Mouse (Mus musculus) cortical plate, adult 2 months (tissue): Measurements from ENCODE around the gene Rcbtb2.

Source experiments
- CTCF ChIP-seq: fragments of 200-500 bp; IDR thresholded peaks from 2 replicates; pipeline ENCODE4 v1.5.1; 2011; ENCODE audit warnings: mild to moderate bottlenecking, control low read depth, low read length; ENCODE audit not compliant: insufficient read depth; ENCODE audit errors: extremely low read depth
- POLR2A ChIP-seq: fragments of 200-500 bp; IDR thresholded peaks from 2 replicates; pipeline ENCODE4 v1.6.1; 2011; ENCODE audit warnings: mild to moderate bottlenecking, low read length, control low read depth; ENCODE audit not compliant: insufficient read depth; ENCODE audit errors: extremely low read depth

GRCm38 (mm10) chr14:73238498-73239250 is 115.8 kb downstream of the Rcbtb2 start:
- TF ChIP-seq CTCF (no peak), POLR2A (no peak)
